In the genomic region with DNA sequence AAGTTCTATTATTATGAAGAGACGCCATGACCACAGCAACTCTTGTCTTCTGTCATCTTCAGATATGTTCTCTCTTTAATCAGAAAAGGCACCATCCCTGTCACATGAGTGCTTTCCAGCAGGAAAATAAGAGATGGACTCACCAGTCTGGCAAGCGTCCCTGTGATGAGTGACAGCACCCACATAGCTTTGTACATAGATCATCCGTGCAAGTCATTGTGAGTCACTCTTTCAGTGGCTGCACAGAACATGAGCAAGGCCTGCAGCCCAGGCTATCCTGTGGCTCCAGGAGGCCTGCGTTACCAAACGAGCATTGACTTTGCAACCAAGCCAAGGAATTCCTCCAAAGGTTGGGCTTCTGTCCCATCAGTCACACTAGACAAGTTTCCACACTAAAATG, we compare ENCODE assay signal across 14 mouse cellular contexts.
DNase-seq lines count a peak whose midpoint lies in the region; TF ChIP-seq lines count a peak whose summit lies in the region.
"Had no signal": no experiment of that assay in that cellular context is flagged by ENCODE, and none has a peak within 500 bp of the region (broad histone marks: within the 10 kb centered on the region; RNA-seq: fewer than 3 reads in every experiment).

No protein-coding gene starts in this region.

- peak; percentile 50 for DNase-seq in gastrocnemius, adult 2 months
- DNase-seq in gastrocnemius, adult 8-10 months (ENCODE audit: low spot score in 2 of 2): no peak
- DNase-seq in 3134 (ENCODE audit: extremely low read depth, insufficient read length, low spot score): peak; percentile 72
- peak; percentile 73 for DNase-seq in adrenal gland, adult 8-10 months
- DNase-seq in heart, postnatal 14 days: peak; percentile 17 to 37
- DNase-seq in frontal cortex, postnatal 10 days (ENCODE audit: low spot score in 2 of 2): no peak
- no peak for DNase-seq in limb, embryonic 10.5 days (ENCODE audit: low spot score)
- DNase-seq in urinary bladder, adult 2 months (ENCODE audit: low spot score): no peak
- DNase-seq: cerebellum, adult 11 months; midbrain, embryonic 14.5 days; retina, postnatal 1 day; thymus, adult 18-20 months had no signal

- no peaks in the 10 kb centered on the region for H3K27me3 ChIP-seq in limb, embryonic 10.5 days (ENCODE audit: low read depth, poor library complexity, severe bottlenecking)
- H3K27me3 ChIP-seq: neural tube, embryonic 12.5 days had no signal

- intact Hi-C loops in gastrocnemius, adult 2 months (cut with DNase I): no loop called here
- intact Hi-C loops in heart, postnatal 14 days (cut with DNase I): no loop called here

- no peak overlapping the region for H3K4me3 ChIP-seq in gastrocnemius, adult 2 months
- H3K4me3 ChIP-seq in limb, embryonic 10.5 days: no peak overlapping the region
- H3K4me3 ChIP-seq: hindbrain, embryonic 10.5 days; neural tube, embryonic 12.5 days had no signal

- 87% methylated on average over 5 of the region's 5 CpGs for WGBS in limb, embryonic 10.5 days

- H3K27ac ChIP-seq in gastrocnemius, adult 2 months: no peak overlapping the region
- H3K27ac ChIP-seq in limb, embryonic 10.5 days: no peak overlapping the region
- H3K27ac ChIP-seq: hindbrain, embryonic 10.5 days; neural tube, embryonic 12.5 days had no signal

- H3K36me3 ChIP-seq in limb, embryonic 10.5 days: no peaks in the 10 kb centered on the region
- H3K36me3 ChIP-seq: hindbrain, embryonic 10.5 days; neural tube, embryonic 12.5 days had no signal

- no peaks in the 10 kb centered on the region for H3K4me1 ChIP-seq in limb, embryonic 10.5 days
- H3K4me1 ChIP-seq: neural tube, embryonic 12.5 days had no signal

- TF ChIP-seq CTCF in gastrocnemius, adult 2 months (IDR thresholded peaks at IDR 0.05): no peak

- no peaks in the 10 kb centered on the region for H3K9me3 ChIP-seq in limb, embryonic 10.5 days (replicated peaks)
- H3K9me3 ChIP-seq: hindbrain, embryonic 10.5 days; neural tube, embryonic 12.5 days had no signal

Comparison
In these comparisons a context has a peak if more than half of its experiments do, and no peak if none do; other contexts are left out.
1. DNase-seq: peak in gastrocnemius, adult 2 months (single experiment), 3134 (single experiment), adrenal gland, adult 8-10 months (single experiment) and heart, postnatal 14 days (2 of 2); none in gastrocnemius, adult 8-10 months (0 of 2), frontal cortex, postnatal 10 days (0 of 2), limb, embryonic 10.5 days (single experiment) and urinary bladder, adult 2 months (single experiment).